Mouse (Mus musculus) ovary, postnatal 10 days (tissue): ENCODE results near the gene Ccl17.

Experiments used
- DNase-seq: peaks from one replicate; pipeline ENCODE4 v3.0.0; 2022; ENCODE audit warnings: low spot score

Gene Ccl17

DNA sequence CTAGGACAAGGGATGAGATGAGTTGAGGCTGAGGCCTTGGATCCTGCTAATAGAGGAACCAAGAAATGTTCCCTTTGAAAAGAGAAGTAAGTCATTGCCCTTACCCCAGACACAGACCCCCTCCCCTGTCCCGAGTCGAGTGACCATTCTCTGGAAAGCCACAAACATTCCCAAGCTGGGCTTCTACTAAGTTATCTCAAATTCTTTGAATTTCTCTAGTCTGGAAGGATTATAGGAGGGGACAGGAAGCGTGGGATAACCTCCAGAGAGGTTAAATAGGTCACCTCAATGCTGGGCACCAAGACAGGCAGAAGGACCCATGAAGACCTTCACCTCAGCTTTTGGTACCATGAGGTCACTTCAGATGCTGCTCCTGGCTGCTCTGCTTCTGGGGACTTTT, at the start of gene Ccl17:
Gene Ccl17, plus strand, starts transcription at position 301 of the 400 bp plus-strand sequence.
- no peak for DNase-seq

DNA sequence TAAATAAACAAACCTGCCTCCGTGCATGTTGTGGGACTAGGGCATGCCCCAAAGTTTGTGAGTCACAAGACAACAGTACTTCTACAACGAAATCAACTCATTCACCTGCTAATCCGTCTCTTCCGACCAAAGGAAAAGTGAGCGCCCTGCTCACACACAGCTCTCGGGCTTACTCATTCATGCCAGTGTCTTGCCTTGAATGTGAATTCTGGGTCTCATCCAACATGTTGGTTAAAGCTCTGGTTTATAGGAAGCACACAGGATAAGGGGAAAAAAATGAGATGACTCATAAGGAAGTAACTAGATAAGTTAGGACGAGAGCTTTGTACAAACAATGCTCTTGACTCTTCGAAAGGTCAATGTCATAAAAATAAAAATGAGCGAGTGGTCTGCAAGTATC, 43.2 kb upstream of the Ccl17 start:
- no peak for DNase-seq

DNA sequence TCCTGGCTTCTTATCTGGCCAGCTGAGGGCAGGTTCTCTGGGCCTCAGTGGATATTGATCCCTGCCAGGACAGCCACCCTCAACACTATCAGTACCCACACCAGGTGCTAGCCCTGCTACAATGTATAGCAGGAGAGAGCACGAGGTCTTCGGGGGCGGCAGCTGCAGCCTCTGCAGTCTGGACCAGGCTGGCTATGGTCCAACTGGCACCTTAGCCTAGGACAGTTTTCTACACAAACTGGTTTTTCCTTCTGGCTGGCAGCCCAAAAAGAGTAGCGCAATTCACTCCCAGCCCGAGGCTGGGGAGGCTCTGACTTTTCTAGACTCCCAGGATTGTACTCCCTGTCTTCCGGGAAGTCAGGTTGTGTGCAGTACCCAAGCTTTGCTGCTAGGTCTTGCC, 39.3 kb upstream of the Ccl17 start:
- DNase-seq, result peak; percentile 24

DNA sequence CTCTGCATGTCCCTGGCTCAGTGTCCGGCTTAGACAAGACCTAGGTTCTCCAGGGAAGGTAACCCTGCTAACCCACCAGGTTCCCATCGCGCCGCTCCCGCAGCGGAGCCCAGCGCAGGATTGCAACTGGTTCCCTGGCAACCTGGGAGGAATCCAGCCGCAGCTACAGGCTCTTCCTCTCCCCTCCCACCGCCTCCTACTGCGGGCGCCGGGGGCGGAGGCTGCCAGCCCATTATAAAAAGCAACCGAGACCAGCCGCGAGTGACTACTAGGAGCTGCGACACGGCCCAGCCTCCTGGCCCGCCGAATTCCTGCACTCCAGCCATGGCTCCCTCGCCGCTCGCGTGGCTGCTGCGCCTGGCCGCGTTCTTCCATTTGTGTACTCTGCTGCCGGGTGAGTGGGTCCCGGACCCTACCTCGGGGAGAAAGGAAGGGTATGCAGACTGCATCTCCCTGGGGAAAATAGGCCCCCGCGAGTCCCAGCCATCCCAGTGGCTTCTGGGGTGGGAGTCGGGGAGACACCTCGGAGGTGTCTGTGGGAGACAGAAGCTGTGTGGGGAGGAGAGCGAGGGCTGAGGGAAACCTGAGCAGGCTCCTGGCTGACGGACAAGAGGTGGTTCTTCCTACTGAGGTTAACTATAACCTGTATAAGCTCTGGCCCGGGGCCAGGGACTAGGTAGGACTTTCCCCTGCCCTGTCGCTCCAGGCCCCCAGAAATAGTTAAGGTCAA, 38.1 kb upstream of the Ccl17 start, which contains the start of gene Cx3cl1:
Gene Cx3cl1, plus strand, starts transcription at position 69 of the 730 bp plus-strand sequence.
- peak; percentile 49 for DNase-seq

- DNase-seq, result no peak
Measured at GRCm38 (mm10) chr8:94773048-94773447, 37.2 kb upstream of the Ccl17 start.

DNA sequence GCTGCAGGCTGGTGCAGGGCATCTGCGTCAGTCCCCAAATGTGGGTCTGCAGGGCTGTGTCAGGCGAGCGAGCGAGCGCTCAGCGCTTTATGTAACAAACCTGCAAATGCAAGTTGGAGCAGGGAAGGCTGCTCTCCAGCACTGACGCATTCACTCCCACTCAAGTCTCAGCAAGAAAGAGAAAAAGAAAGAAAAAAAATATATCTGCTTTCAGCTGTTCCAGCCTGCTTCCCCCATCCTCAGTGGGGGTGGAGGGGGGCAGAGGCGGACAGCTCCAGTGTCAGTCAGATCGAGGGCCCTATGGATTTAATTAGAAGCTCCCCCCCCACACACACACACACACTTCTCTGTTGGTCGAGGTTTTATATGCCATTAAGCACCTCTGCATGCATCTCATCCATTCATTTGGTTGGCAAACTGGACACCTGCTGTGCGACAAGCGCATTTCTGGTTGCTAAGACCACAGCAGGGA, 36.5 kb upstream of the Ccl17 start:
- no peak for DNase-seq

DNA sequence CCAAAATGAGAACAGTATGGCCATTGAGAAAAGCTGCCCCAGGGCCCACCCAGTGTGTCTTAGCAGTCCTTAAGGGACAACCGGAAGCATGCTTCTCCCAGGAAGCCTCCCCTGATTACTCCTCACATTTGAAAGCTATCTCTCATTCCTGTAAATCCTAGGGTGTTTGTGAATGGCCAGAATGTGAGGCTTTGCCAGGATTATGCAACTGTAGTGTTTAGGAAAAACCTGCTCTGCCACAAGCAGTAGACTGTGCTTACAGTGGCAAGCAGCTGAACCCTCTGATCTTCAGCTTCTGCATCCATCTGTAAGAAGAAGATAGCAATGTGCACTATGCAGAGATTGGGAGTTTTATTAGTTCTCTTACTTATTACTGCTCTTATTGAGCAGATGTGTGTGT, 35.7 kb upstream of the Ccl17 start:
- no peak for DNase-seq

DNA sequence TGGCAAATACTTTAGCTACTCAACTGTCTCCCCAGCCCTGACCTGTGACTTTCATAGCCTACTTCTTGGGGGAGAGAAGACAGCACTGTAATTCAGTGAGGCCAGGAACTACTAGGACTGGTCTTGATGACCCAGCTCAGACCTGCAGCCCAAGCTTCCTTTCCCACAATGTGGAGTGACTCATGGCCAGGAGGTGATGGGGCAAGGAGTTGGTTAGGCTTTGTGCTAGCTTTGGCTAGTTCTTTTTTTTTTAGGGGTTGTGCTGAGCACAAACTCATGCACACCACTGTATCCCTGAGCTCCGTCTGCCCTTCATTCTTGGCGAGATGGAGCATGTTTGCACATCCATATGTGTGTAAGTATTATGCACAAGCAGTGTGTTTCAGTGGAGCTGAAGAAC, 33.9 kb upstream of the Ccl17 start:
- DNase-seq, result no peak

DNA sequence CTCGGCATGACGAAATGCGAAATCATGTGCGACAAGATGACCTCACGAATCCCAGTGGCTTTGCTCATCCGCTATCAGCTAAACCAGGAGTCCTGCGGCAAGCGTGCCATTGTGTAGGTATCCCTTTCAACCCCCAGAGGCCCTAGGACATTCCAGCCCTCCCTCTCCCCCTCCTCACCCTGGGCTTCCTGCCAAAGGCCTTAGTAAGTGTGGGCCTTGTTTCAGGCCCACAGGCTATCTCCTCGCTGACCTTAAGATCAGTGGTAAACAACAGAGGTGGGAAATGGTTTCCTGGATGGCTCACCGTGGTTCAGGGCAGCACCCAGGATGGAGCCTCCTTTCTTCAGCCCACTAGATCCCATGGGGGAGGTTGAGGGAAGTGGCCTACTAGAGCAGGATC, 32.2 kb upstream of the Ccl17 start:
- no peak for DNase-seq

DNA sequence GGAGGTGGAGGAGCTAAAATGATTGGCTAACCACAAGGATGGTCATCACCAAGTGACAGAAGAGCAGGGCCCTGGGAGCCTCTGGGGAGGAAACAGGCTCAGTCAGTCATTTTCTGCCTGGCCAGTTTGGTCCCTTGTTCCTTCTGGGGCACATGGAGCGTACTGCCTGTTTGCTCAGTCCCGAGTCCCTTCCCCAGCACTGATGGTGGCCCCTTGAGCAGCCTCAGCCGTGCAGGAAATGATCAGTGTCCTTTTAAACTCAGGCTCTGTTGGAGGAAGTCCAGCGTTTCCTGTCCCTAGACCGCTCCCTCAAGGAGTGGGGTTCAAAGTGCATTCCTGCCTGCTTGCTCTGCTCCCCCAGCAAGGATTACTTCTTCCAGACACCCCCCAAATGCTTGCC, 31.8 kb upstream of the Ccl17 start:
- DNase-seq, result no peak

DNA sequence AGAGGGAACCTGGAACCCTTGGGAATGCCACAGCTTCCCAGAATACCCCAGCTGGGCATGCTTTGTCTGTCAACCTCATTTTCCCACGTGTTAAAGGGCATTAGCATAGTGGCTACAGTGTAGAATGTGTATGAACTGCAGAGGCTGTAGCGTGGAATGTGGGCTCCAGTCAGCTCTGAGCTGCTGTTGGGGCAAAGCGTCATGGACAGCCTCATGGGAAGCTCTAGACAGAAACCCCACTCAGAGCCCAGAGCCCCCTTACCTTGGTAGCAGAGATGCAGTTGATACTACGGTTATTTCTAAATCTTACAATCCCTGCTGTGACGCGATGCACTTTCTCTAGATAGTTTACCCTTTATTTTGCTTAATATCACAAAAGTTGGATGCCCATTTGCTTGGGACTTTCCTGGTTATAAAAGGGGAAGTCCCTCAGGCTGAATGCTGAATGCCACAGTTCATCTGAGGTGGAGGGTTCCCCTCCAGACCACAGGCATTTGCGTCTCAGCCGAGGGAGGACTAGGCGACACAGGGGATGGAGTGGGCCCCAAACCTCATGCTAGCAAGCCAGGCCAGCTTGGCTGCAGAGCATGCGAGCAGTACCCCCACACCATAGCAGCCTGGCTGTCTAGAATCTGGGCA, 31.2 kb upstream of the Ccl17 start:
- DNase-seq, result no peak

- no peak for DNase-seq
Measured at GRCm38 (mm10) chr8:94779534-94780294, 30.5 kb upstream of the Ccl17 start.

DNA sequence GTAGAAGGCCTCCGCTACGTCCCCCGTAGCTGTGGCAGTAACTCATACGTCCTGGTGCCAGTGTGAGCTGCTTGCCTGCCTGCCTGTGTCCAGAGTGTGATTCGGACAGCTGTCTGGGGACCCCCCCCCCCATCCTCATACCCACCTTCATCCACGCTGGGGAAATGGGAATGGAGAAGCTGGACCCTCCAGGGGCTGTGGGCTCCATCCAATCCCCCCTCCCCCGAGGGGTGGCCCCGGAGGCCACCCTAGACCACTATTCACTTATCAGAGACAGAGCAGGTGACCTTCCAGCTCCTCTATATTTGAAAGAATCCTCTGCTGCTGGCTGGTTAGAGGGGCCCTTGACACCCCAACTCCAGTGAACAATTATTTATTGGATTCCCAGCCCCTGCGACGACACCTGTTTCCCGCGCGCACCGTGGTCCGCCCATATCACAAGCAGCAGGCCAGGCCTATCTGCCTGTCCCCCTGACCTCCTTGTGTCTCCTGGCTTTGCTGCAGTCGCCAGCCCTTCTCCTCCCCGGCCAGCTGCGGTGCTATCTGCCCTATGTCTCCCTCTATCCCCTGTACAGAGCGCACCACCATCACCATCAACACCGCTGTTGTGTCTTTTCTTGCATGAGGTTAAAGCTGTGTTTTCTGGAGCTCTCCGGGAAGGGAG, 29.6 kb upstream of the Ccl17 start:
- DNase-seq, result no peak

GRCm38 (mm10) chr8:94781155-94781837, 29.0 kb upstream of the Ccl17 start:
- no peak for DNase-seq

DNA sequence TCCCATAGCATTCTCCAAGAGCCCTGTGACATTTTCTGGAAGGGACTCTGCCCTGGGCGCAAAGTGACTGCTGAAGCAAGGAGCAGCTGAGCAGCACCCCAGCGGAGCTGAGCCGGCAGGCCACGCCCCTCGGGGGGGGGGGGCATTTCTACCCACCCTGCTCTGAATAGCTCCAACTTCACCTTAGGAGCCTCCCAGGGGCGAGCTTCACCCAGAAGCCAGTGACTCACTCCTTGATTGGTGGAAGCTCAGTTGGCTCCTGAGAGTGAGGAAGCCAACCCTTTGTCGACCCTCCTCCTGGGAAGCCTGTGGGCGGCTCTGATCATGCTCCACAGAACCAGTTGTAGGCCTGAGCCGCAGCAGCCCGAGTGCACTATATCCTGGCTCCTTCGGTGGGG, 28.4 kb upstream of the Ccl17 start:
- no peak for DNase-seq

DNA sequence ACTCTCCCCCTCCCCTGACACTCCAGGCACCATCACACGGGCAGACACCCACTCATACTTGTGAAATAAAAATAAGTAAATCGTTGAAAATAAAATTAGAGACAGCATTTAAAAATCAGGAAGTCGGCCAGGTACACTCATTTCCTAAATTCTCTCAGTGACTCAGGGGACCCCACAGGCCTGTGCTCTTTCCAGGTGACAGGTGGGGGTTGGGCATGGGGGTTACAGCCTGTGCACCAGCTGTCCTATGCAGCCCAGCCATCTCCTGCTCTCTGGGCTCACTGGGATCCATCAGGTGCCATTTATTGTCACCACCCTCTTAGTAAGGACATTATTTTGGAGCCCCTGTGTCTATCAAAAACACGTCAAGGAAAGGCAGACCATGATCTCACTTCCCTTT, 26.4 kb upstream of the Ccl17 start:
- DNase-seq, result no peak

GRCm38 (mm10) chr8:94785247-94785985, 24.8 kb upstream of the Ccl17 start:
- DNase-seq, result no peak

DNA sequence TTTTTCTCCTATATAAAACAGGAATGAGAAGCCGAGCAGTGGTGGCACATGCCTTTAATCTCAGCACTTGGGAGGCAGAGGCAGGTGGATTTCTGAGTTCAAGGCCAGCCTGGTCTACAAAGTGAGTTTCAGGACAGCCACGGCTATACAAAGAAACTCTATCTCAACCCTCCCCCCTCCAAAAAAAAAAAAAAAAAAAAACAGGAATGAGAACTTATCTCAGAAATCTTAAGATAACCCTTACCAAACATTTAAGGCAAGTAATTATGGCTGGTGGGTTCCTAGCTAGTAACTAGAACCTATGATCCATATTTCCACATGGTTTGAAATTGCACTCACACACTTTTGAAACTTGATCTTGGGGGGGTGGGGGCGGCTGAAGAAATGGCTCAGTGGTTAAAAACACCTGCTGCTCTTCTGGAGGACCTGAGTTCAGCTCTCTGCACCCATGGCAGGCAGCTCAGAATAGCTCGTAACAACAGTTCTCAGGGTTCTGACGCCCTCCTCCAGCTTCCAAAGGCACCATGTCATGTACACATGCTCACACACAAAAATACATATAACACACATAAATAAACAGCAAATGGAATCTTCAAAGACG, 24.2 kb upstream of the Ccl17 start:
- no peak for DNase-seq

DNA sequence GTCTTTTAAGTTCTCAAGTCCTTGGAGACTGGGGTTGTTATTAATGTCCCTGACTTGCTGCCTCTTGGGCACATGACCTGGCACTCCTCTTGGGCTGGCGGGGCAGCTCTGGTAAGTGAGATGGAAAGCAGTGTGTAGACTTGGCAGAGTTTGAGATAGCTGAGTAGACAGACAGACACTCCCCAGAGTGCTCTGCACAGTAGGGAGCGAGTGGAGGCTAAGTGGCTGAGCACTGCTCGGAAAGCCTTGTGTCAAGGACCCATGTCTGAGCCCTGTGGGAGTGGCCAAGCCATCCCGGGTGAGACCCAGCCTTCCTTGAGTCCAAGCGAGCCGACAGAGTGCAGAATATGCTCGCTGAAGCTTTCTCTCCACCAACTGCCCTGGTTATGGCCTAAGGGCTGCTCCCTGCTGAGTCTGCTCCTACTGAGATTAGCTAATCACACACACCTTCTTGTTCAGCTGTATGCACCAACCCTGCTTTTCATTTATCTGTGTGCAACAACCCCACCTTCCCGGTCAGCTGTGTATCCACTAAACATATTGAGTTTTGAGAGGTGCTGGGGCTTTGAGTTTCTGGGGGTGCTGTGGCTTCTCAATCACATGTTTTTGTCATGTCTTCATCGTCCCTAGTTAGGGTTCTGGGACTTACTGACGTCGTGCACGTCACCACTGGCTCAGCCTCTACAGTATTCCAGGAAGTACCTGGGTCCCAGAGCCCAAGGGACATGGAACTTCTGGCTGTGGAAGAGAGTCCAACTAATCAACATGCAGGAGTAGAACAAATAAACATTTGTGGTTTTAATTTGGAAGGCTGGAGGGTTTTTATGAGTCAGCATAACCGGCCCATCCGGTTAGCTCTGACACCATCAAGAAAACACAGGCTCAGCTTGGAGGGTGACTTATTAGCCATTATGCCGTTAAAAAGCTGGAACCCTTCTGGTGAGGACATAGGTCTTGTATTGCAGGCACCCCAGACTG, 22.4 kb upstream of the Ccl17 start:
- no peak for DNase-seq
